Mouse (Mus musculus): ENCODE measurements around the gene Rab39.

Gene Rab39

GRCm38 (mm10) chr9:53705992-53706696 is at the start of gene Rab39:
Gene Rab39 (minus strand): TSS chr9:53706232.
- peak; percentile 69 for DNase-seq

- no peak for DNase-seq
Observed at GRCm38 (mm10) chr9:53754801-53755200, 48.8 kb upstream of the Rab39 start.

GRCm38 (mm10) chr9:53750899-53751298 is 44.9 kb upstream of the Rab39 start:
- DNase-seq: peak; percentile 3

GRCm38 (mm10) chr9:53750411-53750810 is 44.4 kb upstream of the Rab39 start:
- DNase-seq: no peak

- peak; percentile 4 for DNase-seq
Observed at GRCm38 (mm10) chr9:53740829-53741404, 34.9 kb upstream of the Rab39 start.

- peak; percentile 15 for DNase-seq
Observed at GRCm38 (mm10) chr9:53705491-53705991, 491 bp downstream of the Rab39 start.

GRCm38 (mm10) chr9:53702991-53703390 is 3.0 kb downstream of the Rab39 start:
- DNase-seq: no peak

GRCm38 (mm10) chr9:53700496-53700895 is 5.5 kb downstream of the Rab39 start:
- DNase-seq: no peak

GRCm38 (mm10) chr9:53695846-53696245 is 10.2 kb downstream of the Rab39 start:
- DNase-seq: no peak

- DNase-seq: no peak
Observed at GRCm38 (mm10) chr9:53693718-53694117, 12.3 kb downstream of the Rab39 start.

- DNase-seq: no peak
Observed at GRCm38 (mm10) chr9:53691745-53692670, 14.0 kb downstream of the Rab39 start.

- DNase-seq: no peak
Observed at GRCm38 (mm10) chr9:53680851-53681250, 25.2 kb downstream of the Rab39 start.

GRCm38 (mm10) chr9:53676921-53677320 is 29.1 kb downstream of the Rab39 start:
- DNase-seq: no peak

GRCm38 (mm10) chr9:53673571-53673970 is 32.5 kb downstream of the Rab39 start:
- peak; percentile 93 for DNase-seq

GRCm38 (mm10) chr9:53669680-53670219 is 36.3 kb downstream of the Rab39 start, which contains the start of gene Cul5:
Gene Cul5 (minus strand): TSS chr9:53670014.
- peak; percentile 73 for DNase-seq

GRCm38 (mm10) chr9:53667020-53667669 is 38.9 kb downstream of the Rab39 start:
- DNase-seq: peak; percentile 96

- no peak for DNase-seq
Observed at GRCm38 (mm10) chr9:53666665-53667019, 39.4 kb downstream of the Rab39 start.

GRCm38 (mm10) chr9:53665428-53665827 is 40.6 kb downstream of the Rab39 start:
- no peak for DNase-seq

GRCm38 (mm10) chr9:53664819-53665218 is 41.2 kb downstream of the Rab39 start:
- DNase-seq: no peak

GRCm38 (mm10) chr9:53634796-53635195 is 71.2 kb downstream of the Rab39 start:
- no peak for DNase-seq

Data from lung, postnatal 36 days (tissue).